Mouse (Mus musculus) spleen, adult 2 months (tissue): ENCODE measurements at regions not wholly inside any gene's neighbourhood (a gene's known extent, or its start where the extent isn't known, plus 50 kb on each side); places are given as distances from the start of the nearest gene placed in this dataset.

Experiments
- CTCF ChIP-seq: fragments of 200-500 bp; IDR thresholded peaks from 2 replicates; pipeline ENCODE4 v1.5.1; 2011; ENCODE audit warnings: mild to moderate bottlenecking, inconsistent platforms; ENCODE audit not compliant: insufficient read depth, insufficient read length, insufficient replicate concordance; ENCODE audit errors: extremely low read depth
- POLR2A ChIP-seq: fragments of 200-500 bp; IDR thresholded peaks from 2 replicates; pipeline ENCODE4 v1.6.1; 2011; ENCODE audit warnings: low read depth, low read length, inconsistent platforms

GRCm38 (mm10) chr13:44231868-44232715 lies 447.5 kb downstream of the Cd83 start:
- TF ChIP-seq POLR2A, result no peak
- TF ChIP-seq CTCF, result no peak
